Mouse (Mus musculus): ENCODE results near the gene Slc16a3. TPM values are rescaled to one million over a fixed set of nuclear protein-coding genes. Genes with fewer than 3 reads are reported as not detected.

Gene Slc16a3
- total RNA-seq, 2 experiments from 2014 or later, result 5.6 to 11.7 TPM

- no peak for ATAC-seq (replicated peaks; ENCODE audit: low FRiP score, poor library complexity, severe bottlenecking)
These were observed 46.5 kb downstream of the Slc16a3 start for GRCm38 (mm10) chr11:120994741-120995140.

- ATAC-seq (replicated peaks; ENCODE audit: low FRiP score, poor library complexity, severe bottlenecking), result no peak
These were observed 53.7 kb downstream of the Slc16a3 start for GRCm38 (mm10) chr11:121001966-121002365.

DNA sequence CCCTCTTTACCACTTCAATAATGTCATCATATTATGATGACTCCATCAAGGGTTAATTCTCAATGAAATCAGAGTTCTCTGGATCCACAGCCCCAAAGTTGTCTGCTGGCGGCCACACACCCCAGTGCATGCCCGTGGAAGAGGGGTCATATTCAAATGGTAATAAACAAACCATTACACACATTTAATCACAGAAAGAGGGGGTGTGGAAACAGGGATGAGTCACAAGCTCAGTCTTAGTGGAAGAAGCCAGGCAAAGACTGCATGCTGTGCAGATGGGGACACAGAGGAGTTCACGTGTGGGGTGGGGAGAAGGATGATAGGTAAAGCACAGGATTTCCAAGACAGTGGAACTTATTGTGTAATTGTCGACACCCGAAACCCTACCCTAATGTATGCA, 56.0 kb downstream of the Slc16a3 start:
- ATAC-seq (replicated peaks; ENCODE audit: low FRiP score, poor library complexity, severe bottlenecking), result no peak

DNA sequence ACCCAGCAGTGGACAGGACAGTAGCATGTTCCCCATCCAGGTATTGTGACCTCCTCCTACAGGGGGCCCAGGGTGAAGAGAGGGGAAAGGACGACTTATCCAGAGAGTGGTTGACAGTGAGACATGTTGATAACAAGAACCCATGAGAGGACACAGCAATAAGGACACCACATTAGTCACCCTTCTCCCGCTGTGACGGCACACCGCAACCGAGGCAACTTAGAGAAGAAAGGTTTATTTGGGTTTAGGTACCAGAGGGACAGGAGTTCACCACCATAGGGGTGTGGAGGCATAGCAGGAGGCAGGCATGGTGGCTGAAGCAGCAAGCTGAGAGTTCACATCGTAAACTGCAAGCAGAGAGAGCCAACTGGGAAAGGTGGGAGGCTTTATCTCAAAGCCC, 57.9 kb downstream of the Slc16a3 start:
- ATAC-seq (replicated peaks; ENCODE audit: low FRiP score, poor library complexity, severe bottlenecking), result no peak

DNA sequence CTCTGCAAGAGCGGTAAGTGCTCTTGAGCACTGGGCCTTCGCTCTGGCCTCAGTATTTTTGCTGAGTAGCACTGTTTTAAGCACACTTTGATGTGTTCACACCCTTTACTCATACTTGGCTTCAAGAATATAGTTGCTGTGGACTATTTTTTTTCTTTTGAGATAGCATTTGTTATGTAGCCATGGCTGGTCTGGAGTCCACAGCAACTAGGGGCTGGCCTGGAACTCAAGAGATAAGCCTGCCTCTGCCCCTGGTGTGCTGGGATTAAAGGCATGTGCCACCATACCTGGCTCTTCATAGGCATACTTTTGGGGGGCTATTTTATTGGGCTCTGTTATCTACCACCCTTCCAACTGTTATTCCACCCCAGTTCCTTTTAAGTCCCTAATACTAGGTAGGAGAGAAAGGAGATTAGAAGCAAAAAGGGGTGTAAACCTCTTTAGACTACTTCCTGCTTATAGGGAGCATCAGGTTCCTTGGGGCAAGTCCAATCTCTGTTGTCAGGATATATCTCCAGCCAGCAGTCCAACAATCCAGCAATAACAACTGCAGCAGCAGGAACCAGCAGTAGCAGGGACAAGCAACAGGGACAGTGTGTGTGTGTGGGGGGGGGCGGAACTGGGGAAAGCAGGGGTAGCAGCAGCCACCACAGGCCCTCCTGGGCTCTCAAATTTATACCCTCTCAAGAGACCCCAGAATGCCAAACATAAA, 61.9 kb downstream of the Slc16a3 start:
- ATAC-seq (replicated peaks; ENCODE audit: low FRiP score, poor library complexity, severe bottlenecking), result no peak

Other genes starting within 250 kb of the Slc16a3 start
- 24.5 and 59.8 TPM in 2 replicates for gene Cenpx, start 234.7 kb upstream of the Slc16a3 start, total RNA-seq (2015; ENCODE audit: low replicate concordance)
- gene Cenpx, start 234.7 kb upstream of the Slc16a3 start, total RNA-seq (2017; ENCODE audit: low replicate concordance), result 2.2 and 10.8 TPM in 2 replicates
- 1.5 and 2.3 TPM in 2 replicates for gene Lrrc45, start 234.6 kb upstream of the Slc16a3 start, total RNA-seq (2015; ENCODE audit: low replicate concordance)
- 3.7 and 7.0 TPM in 2 replicates for gene Lrrc45, start 234.6 kb upstream of the Slc16a3 start, total RNA-seq (2017; ENCODE audit: low replicate concordance)
- 3.3 TPM in 1 of 2 replicates, not detected in the other for gene Rac3, start 227.0 kb upstream of the Slc16a3 start, total RNA-seq (2015; ENCODE audit: low replicate concordance)
- gene Rac3, start 227.0 kb upstream of the Slc16a3 start, total RNA-seq (2017; ENCODE audit: low replicate concordance), result not detected in 2 replicates
- gene Dcxr, start 221.2 kb upstream of the Slc16a3 start, total RNA-seq (2015; ENCODE audit: low replicate concordance), result 6.1 and 6.5 TPM in 2 replicates
- gene Dcxr, start 221.2 kb upstream of the Slc16a3 start, total RNA-seq (2017; ENCODE audit: low replicate concordance), result 1.9 and 3.1 TPM in 2 replicates
- gene Cbr2, start 216.4 kb upstream of the Slc16a3 start, total RNA-seq (2015; ENCODE audit: low replicate concordance), result 9.0 TPM in 1 of 2 replicates, not detected in the other
- gene Cbr2, start 216.4 kb upstream of the Slc16a3 start, total RNA-seq (2017; ENCODE audit: low replicate concordance), result not detected in 2 replicates
- gene Hmga1b, start 185.7 kb upstream of the Slc16a3 start, total RNA-seq (2015; ENCODE audit: low replicate concordance), result 7.1 and 52.7 TPM in 2 replicates
- 0.77 and 7.7 TPM in 2 replicates for gene Hmga1b, start 185.7 kb upstream of the Slc16a3 start, total RNA-seq (2017; ENCODE audit: low replicate concordance)
- gene Rfng, start 164.3 kb upstream of the Slc16a3 start, total RNA-seq (2015; ENCODE audit: low replicate concordance), result 0.58 and 5.0 TPM in 2 replicates
- 0.60 and 1.3 TPM in 2 replicates for gene Rfng, start 164.3 kb upstream of the Slc16a3 start, total RNA-seq (2017; ENCODE audit: low replicate concordance)
- gene Gps1, start 164.2 kb upstream of the Slc16a3 start, total RNA-seq (2015; ENCODE audit: low replicate concordance), result 22.8 and 28.4 TPM in 2 replicates
- 16.2 and 18.1 TPM in 2 replicates for gene Gps1, start 164.2 kb upstream of the Slc16a3 start, total RNA-seq (2017; ENCODE audit: low replicate concordance)
- 10.0 and 12.5 TPM in 2 replicates for gene Dus1l, start 152.1 kb upstream of the Slc16a3 start, total RNA-seq (2015; ENCODE audit: low replicate concordance)
- 6.4 and 8.5 TPM in 2 replicates for gene Dus1l, start 152.1 kb upstream of the Slc16a3 start, total RNA-seq (2017; ENCODE audit: low replicate concordance)
- 6.5 and 7.9 TPM in 2 replicates for gene Fasn, start 123.9 kb upstream of the Slc16a3 start, total RNA-seq (2015; ENCODE audit: low replicate concordance)
- 2.6 TPM in 2 replicates for gene Fasn, start 123.9 kb upstream of the Slc16a3 start, total RNA-seq (2017; ENCODE audit: low replicate concordance)
- 2.3 and 5.2 TPM in 2 replicates for gene Ccdc57, start 15.6 kb upstream of the Slc16a3 start, total RNA-seq (2015; ENCODE audit: low replicate concordance)
- gene Ccdc57, start 15.6 kb upstream of the Slc16a3 start, total RNA-seq (2017; ENCODE audit: low replicate concordance), result 4.4 and 6.0 TPM in 2 replicates
- 70.3 and 83.2 TPM in 2 replicates for gene Csnk1d, start 42.9 kb downstream of the Slc16a3 start, total RNA-seq (2015; ENCODE audit: low replicate concordance)
- 121 and 148 TPM in 2 replicates for gene Csnk1d, start 42.9 kb downstream of the Slc16a3 start, total RNA-seq (2017; ENCODE audit: low replicate concordance)
- 5.9 TPM in 1 of 2 replicates, not detected in the other for gene Cd7, start 90.9 kb downstream of the Slc16a3 start, total RNA-seq (2015; ENCODE audit: low replicate concordance)
- 4.8 TPM in 1 of 2 replicates, not detected in the other for gene Cd7, start 90.9 kb downstream of the Slc16a3 start, total RNA-seq (2017; ENCODE audit: low replicate concordance)
- not detected in 2 replicates for gene Sectm1b, start 115.1 kb downstream of the Slc16a3 start, total RNA-seq (2015; ENCODE audit: low replicate concordance)
- gene Sectm1b, start 115.1 kb downstream of the Slc16a3 start, total RNA-seq (2017; ENCODE audit: low replicate concordance), result not detected in 2 replicates
- gene Sectm1a, start 132.7 kb downstream of the Slc16a3 start, total RNA-seq (2015; ENCODE audit: low replicate concordance), result not detected in 2 replicates
- gene Sectm1a, start 132.7 kb downstream of the Slc16a3 start, total RNA-seq (2017; ENCODE audit: low replicate concordance), result not detected in 2 replicates
- gene Tex19.2, start 170.2 kb downstream of the Slc16a3 start, total RNA-seq (2015; ENCODE audit: low replicate concordance), result not detected in 2 replicates
- gene Tex19.2, start 170.2 kb downstream of the Slc16a3 start, total RNA-seq (2017; ENCODE audit: low replicate concordance), result not detected in 2 replicates
- gene Tex19.1, start 197.7 kb downstream of the Slc16a3 start, total RNA-seq (2015; ENCODE audit: low replicate concordance), result not detected in 2 replicates
- gene Tex19.1, start 197.7 kb downstream of the Slc16a3 start, total RNA-seq (2017; ENCODE audit: low replicate concordance), result not detected in 2 replicates
- gene Uts2r, start 211.8 kb downstream of the Slc16a3 start, total RNA-seq (2015; ENCODE audit: low replicate concordance), result not detected in 2 replicates
- gene Uts2r, start 211.8 kb downstream of the Slc16a3 start, total RNA-seq (2017; ENCODE audit: low replicate concordance), result not detected in 2 replicates